Mouse (Mus musculus): ENCODE results near the gene A730015C16Rik. TPM values are rescaled to one million over a fixed set of nuclear protein-coding genes. Genes with fewer than 3 reads are reported as not detected.

Gene A730015C16Rik
- polyA plus RNA-seq, 1 experiment: 0.30 TPM

DNA sequence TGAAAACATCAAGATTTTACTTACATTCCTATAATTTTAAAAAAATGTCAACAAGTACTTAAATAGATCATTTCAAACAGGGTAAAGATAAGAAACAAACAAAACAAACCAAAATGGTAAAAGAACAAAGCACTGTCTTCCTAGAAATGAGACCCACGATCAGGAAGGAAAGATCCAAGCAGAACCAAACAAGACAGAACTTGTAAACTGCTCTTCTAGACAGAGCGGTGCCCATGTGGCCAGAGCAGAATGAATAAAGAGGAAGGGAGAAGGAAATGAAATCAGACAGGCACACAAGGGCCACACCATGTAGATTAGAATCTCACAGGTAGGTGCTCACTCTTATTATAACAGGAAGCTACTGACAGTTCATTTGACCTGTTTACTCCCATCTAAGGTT lies 21.8 kb downstream of the A730015C16Rik start:
- H3K4me3 ChIP-seq (ENCODE audit: control insufficient read depth, low read depth, low read length): no peak overlapping the region
- H3K27ac ChIP-seq (ENCODE audit: control insufficient read depth, insufficient read depth, low read depth, low read length): no peak overlapping the region
- TF ChIP-seq POLR2A (IDR thresholded peaks at IDR 0.05; ENCODE audit: control insufficient read depth, low read depth, low read length) (no peak), CTCF (IDR thresholded peaks at IDR 0.05; ENCODE audit: control insufficient read depth, insufficient read depth, insufficient replicate concordance, low read depth, low read length) (no peak)
- no peaks in the 10 kb centered on the region for H3K27me3 ChIP-seq (ENCODE audit: control insufficient read depth, insufficient read depth, low read length)
- no peaks in the 10 kb centered on the region for H3K4me1 ChIP-seq (ENCODE audit: control insufficient read depth, insufficient read depth, low read length)
- peaks cover 3% of the 10 kb centered on the region; the same call in 1 of the 2 replicates for H3K36me3 ChIP-seq (ENCODE audit: control insufficient read depth, insufficient read depth, low read length)

DNA sequence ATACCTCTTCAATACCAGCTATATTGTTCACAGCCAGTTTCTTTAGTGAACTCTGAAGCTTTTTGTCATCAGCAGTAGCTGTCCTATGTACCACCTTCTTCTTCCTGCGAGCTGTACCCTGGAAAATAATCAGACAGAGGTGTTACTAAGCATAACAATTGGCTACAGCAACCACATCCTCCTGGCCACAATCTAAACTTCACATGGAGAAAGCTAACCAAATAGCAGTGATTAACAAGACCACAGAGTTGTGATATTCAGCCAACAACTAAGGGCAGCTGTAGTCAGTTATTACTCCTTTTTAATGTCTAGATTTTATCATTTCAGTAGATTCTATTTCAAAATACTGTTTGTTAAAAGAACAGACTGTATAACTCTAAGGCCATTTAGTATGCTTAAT lies 22.3 kb downstream of the A730015C16Rik start:
- peaks cover 3% of the 10 kb centered on the region; the same call in 1 of the 2 replicates for H3K36me3 ChIP-seq (ENCODE audit: control insufficient read depth, insufficient read depth, low read length)

GRCm38 (mm10) chr4:108825677-108826076 lies 22.7 kb downstream of the A730015C16Rik start:
- Histone ChIP-seq H3K27me3 (ENCODE audit: control insufficient read depth, insufficient read depth, low read length) (no peaks in the 10 kb centered on the region), H3K27ac (ENCODE audit: control insufficient read depth, insufficient read depth, low read depth, low read length) (no peak overlapping the region), H3K4me3 (ENCODE audit: control insufficient read depth, low read depth, low read length) (no peak overlapping the region), H3K4me1 (ENCODE audit: control insufficient read depth, insufficient read depth, low read length) (no peaks in the 10 kb centered on the region), H3K36me3 (ENCODE audit: control insufficient read depth, insufficient read depth, low read length) (peaks cover 3% of the 10 kb centered on the region; the same call in 1 of the 2 replicates)
- TF ChIP-seq POLR2A (IDR thresholded peaks at IDR 0.05; ENCODE audit: control insufficient read depth, low read depth, low read length) (no peak), CTCF (IDR thresholded peaks at IDR 0.05; ENCODE audit: control insufficient read depth, insufficient read depth, insufficient replicate concordance, low read depth, low read length) (no peak)

More for the DNA sequence above, 22.3 kb downstream of the A730015C16Rik start:
- no peak overlapping the region for H3K4me3 ChIP-seq (ENCODE audit: control insufficient read depth, low read depth, low read length)
- no peaks in the 10 kb centered on the region for H3K27me3 ChIP-seq (ENCODE audit: control insufficient read depth, insufficient read depth, low read length)
- no peaks in the 10 kb centered on the region for H3K4me1 ChIP-seq (ENCODE audit: control insufficient read depth, insufficient read depth, low read length)
- H3K27ac ChIP-seq (ENCODE audit: control insufficient read depth, insufficient read depth, low read depth, low read length): no peak overlapping the region
- TF ChIP-seq CTCF (IDR thresholded peaks at IDR 0.05; ENCODE audit: control insufficient read depth, insufficient read depth, insufficient replicate concordance, low read depth, low read length) (no peak), POLR2A (IDR thresholded peaks at IDR 0.05; ENCODE audit: control insufficient read depth, low read depth, low read length) (no peak)

DNA sequence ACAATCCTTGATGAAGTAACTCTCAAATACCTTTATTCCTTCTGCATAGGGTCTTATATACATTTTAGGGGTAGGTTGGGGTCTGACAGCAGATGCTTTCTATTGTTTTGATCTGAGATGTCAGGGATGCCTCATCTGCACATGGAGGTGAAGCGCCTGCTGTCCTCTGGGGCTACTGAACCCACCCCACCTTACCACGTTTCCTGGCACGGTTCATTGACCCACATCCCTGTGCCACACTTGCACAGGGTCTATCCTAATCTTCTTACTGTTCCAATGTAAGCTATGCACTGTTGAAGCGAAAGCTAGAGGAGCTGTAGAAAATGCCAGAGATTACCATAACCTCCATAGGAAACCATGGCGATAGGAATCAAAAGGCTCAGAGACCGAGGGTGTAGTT lies 36.9 kb downstream of the A730015C16Rik start:
- Histone ChIP-seq H3K27ac (ENCODE audit: control insufficient read depth, insufficient read depth, low read depth, low read length) (no peak overlapping the region), H3K4me3 (ENCODE audit: control insufficient read depth, low read depth, low read length) (no peak overlapping the region), H3K27me3 (ENCODE audit: control insufficient read depth, insufficient read depth, low read length) (no peaks in the 10 kb centered on the region), H3K4me1 (ENCODE audit: control insufficient read depth, insufficient read depth, low read length) (no peaks in the 10 kb centered on the region), H3K36me3 (ENCODE audit: control insufficient read depth, insufficient read depth, low read length) (peaks cover 1% of the 10 kb centered on the region; the same call in 1 of the 2 replicates)
- TF ChIP-seq CTCF (IDR thresholded peaks at IDR 0.05; ENCODE audit: control insufficient read depth, insufficient read depth, insufficient replicate concordance, low read depth, low read length): no peak
- no peak for TF ChIP-seq POLR2A (IDR thresholded peaks at IDR 0.05; ENCODE audit: control insufficient read depth, low read depth, low read length)

DNA sequence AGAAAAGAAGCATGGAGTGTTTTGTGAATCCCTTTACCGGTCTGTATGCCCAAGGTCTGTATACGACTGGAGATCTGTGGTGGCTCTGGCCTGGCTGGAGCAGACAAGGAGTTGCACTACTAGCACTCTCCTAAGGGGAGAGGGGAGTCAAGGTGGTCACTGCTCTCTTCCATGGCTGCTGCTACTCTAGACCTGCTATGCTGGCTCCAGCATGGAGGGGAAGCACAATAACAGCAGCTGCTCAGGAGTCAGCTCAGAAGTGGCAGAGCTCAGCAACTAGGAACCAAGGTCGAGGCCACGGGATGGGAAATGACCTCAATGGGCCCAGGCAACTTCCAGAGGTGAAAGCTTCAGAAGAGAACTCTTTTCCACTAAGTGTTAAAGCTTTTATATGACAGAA lies 37.3 kb downstream of the A730015C16Rik start:
- H3K36me3 ChIP-seq (ENCODE audit: control insufficient read depth, insufficient read depth, low read length): peaks cover 1% of the 10 kb centered on the region; the same call in 1 of the 2 replicates
- no peaks in the 10 kb centered on the region for H3K27me3 ChIP-seq (ENCODE audit: control insufficient read depth, insufficient read depth, low read length)
- H3K4me1 ChIP-seq (ENCODE audit: control insufficient read depth, insufficient read depth, low read length): no peaks in the 10 kb centered on the region
- TF ChIP-seq POLR2A (IDR thresholded peaks at IDR 0.05; ENCODE audit: control insufficient read depth, low read depth, low read length): no peak
- no peak for TF ChIP-seq CTCF (IDR thresholded peaks at IDR 0.05; ENCODE audit: control insufficient read depth, insufficient read depth, insufficient replicate concordance, low read depth, low read length)
- no peak overlapping the region for H3K4me3 ChIP-seq (ENCODE audit: control insufficient read depth, low read depth, low read length)
- no peak overlapping the region for H3K27ac ChIP-seq (ENCODE audit: control insufficient read depth, insufficient read depth, low read depth, low read length)

DNA sequence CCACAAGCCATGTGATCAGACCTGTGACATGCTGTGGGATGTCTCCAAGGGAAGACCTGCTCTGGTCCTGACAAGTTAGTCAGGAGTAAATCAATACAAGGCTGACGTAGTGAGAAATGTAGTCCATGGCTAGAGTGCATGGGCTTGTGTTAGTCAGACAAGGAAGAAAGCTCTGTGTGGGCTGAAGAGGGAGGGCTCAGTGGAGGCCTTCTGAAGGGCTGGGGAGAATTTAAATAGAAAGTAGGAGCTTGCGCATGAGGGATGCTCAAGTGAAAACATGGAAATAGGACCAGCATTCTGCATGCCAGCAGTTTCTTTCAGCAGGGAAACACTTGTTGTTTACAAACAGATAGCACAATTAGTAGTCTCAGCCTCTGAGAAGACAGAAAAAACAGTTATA lies 44.9 kb downstream of the A730015C16Rik start:
- H3K36me3 ChIP-seq (ENCODE audit: control insufficient read depth, insufficient read depth, low read length): no peaks in the 10 kb centered on the region
- H3K4me1 ChIP-seq (ENCODE audit: control insufficient read depth, insufficient read depth, low read length): peaks cover 10% of the 10 kb centered on the region
- H3K27me3 ChIP-seq (ENCODE audit: control insufficient read depth, insufficient read depth, low read length): no peaks in the 10 kb centered on the region
- no peak for TF ChIP-seq CTCF (IDR thresholded peaks at IDR 0.05; ENCODE audit: control insufficient read depth, insufficient read depth, insufficient replicate concordance, low read depth, low read length)
- TF ChIP-seq POLR2A (IDR thresholded peaks at IDR 0.05; ENCODE audit: control insufficient read depth, low read depth, low read length): no peak
- H3K27ac ChIP-seq (ENCODE audit: control insufficient read depth, insufficient read depth, low read depth, low read length): no peak overlapping the region
- H3K4me3 ChIP-seq (ENCODE audit: control insufficient read depth, low read depth, low read length): no peak overlapping the region

DNA sequence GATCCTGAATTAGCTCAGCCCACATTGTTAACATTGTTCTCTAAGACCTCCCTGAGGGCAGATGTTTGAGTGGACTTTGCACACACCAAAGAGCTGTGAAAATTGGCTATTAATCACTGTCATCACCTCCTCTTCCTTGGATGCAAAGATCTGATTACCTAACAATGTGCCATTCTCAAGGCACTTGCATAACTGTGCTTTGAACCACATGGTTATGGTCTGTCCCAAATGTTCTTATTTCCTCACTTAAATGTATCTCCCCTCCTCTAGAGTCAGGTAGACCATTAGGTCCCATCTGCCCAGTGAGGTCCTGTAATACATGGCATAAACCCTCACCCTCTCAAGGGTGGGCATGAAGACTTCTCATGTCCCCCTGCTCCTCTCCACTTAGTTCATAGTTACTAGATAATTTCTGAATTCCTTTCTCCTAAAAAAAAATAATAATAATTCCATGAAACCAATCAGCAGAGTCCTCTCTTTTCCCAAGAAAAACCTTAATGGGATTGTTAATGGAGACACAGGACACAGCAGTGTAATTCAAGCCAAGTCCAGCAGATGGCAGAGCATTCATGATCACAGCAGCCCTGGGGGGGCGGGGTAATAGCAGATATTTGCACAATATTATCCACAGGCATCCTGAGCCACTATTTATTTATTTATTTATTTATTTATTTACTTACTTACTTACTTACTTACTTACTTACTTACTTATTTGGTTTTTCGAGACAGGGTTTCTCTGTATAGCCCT lies 50.2 kb downstream of the A730015C16Rik start:
- H3K36me3 ChIP-seq (ENCODE audit: control insufficient read depth, insufficient read depth, low read length): no peaks in the 10 kb centered on the region
- TF ChIP-seq CTCF (IDR thresholded peaks at IDR 0.05; ENCODE audit: control insufficient read depth, insufficient read depth, insufficient replicate concordance, low read depth, low read length) (peak; percentile 49; the same call in 1 of the 2 replicates), POLR2A (IDR thresholded peaks at IDR 0.05; ENCODE audit: control insufficient read depth, low read depth, low read length) (no peak)
- H3K4me3 ChIP-seq (ENCODE audit: control insufficient read depth, low read depth, low read length): no peak overlapping the region
- H3K27ac ChIP-seq (ENCODE audit: control insufficient read depth, insufficient read depth, low read depth, low read length): no peak overlapping the region
- H3K27me3 ChIP-seq (ENCODE audit: control insufficient read depth, insufficient read depth, low read length): no peaks in the 10 kb centered on the region
- H3K4me1 ChIP-seq (ENCODE audit: control insufficient read depth, insufficient read depth, low read length): peaks cover 10% of the 10 kb centered on the region

Other genes with a start within 250 kb of the A730015C16Rik start
- gene Cc2d1b, start 228.7 kb downstream of the A730015C16Rik start, polyA plus RNA-seq (2012; rRNA removed): 33.9 and 37.8 TPM in 2 replicates
- gene 3110021N24Rik, start 129.0 kb downstream of the A730015C16Rik start, polyA plus RNA-seq (2012; rRNA removed): 0.07 TPM in 1 of 2 replicates, not detected in the other
- gene Zfyve9, start 67.8 kb downstream of the A730015C16Rik start, polyA plus RNA-seq (2012; rRNA removed): 1.8 and 1.9 TPM in 2 replicates
- gene Btf3l4, start 15.0 kb downstream of the A730015C16Rik start, polyA plus RNA-seq (2012; rRNA removed): 43.0 and 51.6 TPM in 2 replicates
- gene Txndc12, start 14.0 kb downstream of the A730015C16Rik start, polyA plus RNA-seq (2012; rRNA removed): 21.6 and 24.0 TPM in 2 replicates
- gene Kti12, start 834 bp downstream of the A730015C16Rik start, polyA plus RNA-seq (2012; rRNA removed): 17.7 and 19.7 TPM in 2 replicates
- gene Rab3b, start 30.4 kb upstream of the A730015C16Rik start, polyA plus RNA-seq (2012; rRNA removed): 7.5 and 8.0 TPM in 2 replicates
- gene Nrd1, start 152.0 kb upstream of the A730015C16Rik start, polyA plus RNA-seq (2012; rRNA removed): 322 and 441 TPM in 2 replicates